Mouse (Mus musculus): ENCODE data around the gene Col18a1.
A peak's percentile ranks its signal among the peaks of the same experiment; 100 is the strongest.

Col18a1 gene

DNA sequence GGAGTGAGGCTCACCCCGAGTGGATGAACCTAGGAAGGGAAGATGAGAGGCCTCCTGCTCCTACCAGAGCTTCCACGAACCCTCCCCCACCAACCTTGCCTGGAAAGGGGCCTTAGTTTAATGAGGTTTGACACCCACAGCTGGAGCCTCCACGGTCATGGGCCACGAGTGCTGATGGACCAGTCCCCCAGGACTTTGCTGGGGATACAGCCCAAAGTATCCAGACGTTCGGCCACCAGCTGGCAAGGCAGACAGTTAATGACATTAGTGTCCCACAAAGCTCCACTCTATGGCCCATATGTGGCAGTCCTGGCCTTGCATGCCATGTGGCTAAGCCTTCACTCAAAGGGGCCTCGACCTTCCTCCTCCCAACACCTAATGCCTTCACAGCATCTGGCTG is 55.5 kb downstream of the Col18a1 start:
- DNase-seq (ENCODE audit: low spot score in 2 of 2) = no peak

DNA sequence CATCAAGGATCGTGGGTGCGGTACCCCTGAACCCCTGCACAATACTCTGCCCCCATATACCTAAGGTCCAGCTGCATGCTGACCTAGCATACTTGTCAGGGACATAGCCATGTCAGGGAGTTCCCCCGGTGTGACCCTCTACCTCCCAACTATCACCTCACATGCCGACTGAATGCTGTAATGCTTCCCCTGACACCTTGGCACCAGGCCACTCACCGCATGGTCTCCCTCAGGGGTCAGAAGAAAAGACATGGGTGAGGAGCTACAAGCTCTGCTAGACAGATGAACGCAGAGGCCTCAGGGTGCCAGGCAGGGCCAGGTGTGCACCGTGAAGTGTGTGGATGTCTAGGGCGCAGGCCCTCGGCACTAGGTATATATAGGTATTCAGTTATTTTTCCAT is 56.3 kb downstream of the Col18a1 start:
- DNase-seq (ENCODE audit: low spot score in 2 of 2) = no peak

DNA sequence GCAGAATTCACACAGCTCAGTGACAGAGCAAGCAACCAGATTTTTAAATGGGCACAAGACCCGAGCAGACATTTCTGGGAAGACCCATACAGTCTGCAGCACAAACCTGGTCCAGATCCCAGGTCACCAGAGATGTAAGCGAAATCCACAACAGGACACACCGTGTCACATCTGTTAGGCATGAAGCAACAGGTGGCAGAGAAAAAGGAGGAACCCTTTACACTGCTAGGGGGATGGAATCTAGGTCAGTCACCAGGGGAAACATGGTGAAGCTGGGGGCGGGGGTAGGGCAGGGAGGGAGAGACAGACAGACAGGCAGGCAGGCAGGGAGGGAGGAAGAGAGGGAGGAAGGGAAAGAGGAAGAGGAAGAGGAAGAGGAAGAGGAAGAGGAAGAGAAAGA is 58.2 kb downstream of the Col18a1 start:
- no peak for DNase-seq (ENCODE audit: low spot score in 2 of 2)

DNA sequence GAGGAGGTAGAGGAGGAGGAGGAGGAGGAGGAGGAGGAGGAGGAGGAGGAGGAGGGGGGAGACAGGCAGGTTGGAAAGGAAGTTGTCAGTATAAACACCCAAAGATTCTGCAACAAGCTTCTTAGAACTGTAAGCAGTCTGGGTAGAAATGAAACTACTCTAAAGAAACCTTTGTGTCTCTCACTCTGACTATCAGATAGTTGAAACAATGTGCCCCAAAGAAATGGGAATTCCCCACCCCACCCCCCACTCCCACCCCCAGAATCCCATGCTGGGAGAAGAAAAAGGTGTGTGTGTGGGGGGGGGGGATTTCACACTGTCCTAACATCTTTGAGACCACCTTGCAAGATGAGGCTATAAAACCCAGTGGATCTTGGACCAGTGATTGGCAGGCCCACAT is 62.0 kb downstream of the Col18a1 start:
- DNase-seq (ENCODE audit: low spot score in 2 of 2) = no peak

DNA sequence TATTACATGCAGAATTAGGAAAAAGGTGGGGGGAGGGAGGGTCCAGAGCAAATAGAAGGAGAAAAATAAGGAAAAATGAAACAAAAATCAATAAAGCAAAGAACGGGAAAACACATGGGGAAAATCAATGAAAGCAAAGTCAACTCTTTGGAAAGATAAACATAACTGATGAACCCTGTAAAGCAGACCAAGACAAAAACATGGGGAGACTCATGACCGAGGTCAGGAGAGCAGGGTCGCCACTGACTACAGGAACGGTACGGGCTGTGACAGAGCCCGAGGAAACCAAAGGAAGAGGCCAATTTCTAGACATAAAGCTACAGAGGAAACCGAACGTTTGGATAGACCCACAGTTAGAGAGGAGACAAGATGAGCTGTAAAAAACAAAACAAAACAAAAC is 62.7 kb downstream of the Col18a1 start:
- no peak for DNase-seq (ENCODE audit: low spot score in 2 of 2)

DNA sequence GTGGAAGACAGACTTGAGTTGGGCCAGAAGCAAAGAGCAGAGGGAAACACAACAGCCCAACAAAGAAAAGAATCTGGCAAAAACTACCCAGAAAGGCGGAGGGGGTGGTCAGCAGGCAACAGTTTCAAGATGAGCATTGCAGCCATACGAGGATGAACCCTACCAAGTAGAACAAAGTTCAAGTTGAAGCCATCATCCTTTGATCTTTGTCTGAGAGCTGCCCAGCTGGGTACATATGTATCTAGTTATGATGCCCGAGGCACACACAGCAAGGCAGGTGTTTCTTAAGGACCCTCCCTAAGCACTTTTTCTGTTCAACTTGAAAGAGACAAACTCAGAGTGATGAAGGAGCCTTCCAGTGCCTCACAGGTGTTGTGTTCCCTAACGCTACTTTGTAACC is 66.6 kb downstream of the Col18a1 start:
- no peak for DNase-seq (ENCODE audit: low spot score in 2 of 2)

DNA sequence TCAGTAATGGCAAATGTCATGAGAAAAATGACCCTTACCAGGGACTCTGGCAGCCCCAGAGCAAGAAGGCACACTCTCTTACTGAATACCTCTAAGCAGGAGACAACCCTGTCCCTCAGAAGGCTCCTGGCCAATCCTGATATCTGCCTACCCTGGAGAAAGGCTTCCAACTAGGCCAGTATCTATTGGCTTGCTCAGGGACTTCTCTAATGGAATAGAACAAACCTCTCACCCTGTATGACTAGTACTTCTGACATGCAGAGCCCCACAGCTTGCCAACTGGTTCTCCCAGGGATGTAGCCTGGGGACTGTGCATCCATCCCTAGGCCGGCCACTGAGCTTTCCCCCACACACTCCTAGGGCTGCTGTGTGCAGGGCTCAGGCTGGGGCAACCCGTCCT is 67.7 kb downstream of the Col18a1 start:
- DNase-seq (ENCODE audit: low spot score in 2 of 2) = no peak

DNA sequence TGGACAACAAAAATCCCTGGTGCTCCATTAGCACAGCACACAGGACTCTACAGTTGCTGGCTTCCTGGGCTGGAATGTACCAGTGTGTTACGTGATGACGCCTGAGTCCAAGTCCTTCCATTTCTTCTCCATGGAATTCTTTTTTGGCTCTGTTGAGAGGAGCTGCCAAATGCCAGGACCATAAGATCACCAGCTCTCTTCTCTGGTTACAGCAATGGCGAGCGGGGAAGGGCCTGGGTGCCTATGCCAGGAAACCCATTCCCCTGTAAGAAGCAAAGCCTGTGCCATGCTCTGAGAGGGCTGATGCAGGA is 68.5 kb downstream of the Col18a1 start:
- no peak for DNase-seq (ENCODE audit: low spot score in 2 of 2)

DNA sequence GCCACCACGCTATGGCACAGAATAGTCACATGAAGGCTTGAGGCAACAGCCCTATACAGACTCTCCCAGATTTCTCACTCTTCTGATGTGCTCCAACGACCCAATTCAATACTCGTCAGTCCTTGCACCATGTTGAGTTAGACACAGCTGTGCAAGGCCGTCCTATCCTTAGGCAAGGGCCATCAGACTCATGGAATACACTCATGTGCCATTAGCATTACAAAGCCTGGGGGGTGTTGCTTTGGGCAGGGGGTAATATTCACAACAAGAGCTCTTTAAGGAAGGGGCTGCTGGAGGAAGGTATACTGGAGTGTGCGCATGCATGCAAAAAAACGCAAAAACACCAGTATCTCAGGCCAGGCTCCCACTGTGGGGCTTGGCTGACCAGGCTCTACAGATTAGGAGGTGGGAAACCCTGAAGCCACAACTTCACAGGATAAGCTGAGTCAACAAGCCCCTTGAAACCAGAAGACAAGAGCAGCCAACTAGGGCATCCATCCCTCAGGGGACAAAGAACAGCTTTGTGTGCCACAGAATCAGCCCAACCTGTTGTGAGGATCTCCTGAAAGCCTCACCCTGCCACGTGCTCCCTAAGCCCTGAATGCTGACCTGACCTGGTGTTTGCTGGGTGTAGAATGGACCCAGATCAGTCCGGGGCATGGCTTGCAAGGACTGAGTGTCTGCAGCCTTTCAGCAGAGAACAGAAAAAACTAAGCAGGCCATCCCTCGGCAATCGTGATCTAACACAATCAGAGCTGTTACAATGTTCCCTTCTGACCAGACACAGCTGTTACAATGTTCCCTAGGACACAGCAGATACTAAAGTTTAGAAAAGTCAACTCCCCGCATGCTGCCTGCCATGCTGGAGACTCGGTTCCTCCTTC is 69.1 kb downstream of the Col18a1 start:
- no peak for DNase-seq (ENCODE audit: low spot score in 2 of 2)

DNA sequence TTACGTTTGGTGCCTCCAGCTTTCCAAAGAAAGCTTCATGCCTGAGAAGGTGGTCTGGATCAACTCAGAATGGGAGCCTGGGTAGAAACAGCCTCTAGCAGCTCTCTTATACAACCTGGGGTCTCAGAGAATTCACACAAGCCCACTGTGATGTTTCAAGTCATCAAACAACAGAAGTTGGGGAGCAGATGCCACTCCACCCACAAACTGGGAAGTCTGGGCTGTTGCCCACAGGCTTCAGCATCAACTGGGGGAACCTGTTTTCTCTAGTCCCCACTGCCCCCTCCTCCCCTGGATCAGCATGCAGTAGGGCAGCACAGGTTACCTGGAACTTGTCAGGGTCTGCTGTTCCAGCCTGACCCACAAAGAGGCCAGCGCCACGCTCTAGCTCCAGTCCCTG is 70.7 kb downstream of the Col18a1 start:
- no peak for DNase-seq (ENCODE audit: low spot score in 2 of 2)

DNA sequence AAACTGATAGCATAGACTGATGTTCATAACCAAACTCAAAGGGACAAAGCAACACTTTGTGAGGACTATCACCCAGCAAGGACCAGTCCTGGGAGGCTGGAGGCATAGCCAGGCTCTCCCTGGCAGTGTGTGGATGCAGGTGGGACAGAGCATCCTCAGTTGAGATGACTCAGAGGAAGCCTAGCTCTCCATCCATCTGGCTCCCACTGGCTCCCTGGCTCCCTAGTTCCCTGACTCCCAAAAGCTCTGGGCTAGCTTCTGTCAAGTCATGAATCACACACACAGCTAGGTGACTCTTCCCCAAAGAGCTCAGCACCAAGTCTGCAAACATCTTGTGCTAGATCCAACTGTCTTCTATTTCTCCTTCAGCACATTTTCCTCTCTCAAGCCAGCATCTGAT is 72.5 kb downstream of the Col18a1 start:
- DNase-seq (ENCODE audit: low spot score in 2 of 2) = no peak

DNA sequence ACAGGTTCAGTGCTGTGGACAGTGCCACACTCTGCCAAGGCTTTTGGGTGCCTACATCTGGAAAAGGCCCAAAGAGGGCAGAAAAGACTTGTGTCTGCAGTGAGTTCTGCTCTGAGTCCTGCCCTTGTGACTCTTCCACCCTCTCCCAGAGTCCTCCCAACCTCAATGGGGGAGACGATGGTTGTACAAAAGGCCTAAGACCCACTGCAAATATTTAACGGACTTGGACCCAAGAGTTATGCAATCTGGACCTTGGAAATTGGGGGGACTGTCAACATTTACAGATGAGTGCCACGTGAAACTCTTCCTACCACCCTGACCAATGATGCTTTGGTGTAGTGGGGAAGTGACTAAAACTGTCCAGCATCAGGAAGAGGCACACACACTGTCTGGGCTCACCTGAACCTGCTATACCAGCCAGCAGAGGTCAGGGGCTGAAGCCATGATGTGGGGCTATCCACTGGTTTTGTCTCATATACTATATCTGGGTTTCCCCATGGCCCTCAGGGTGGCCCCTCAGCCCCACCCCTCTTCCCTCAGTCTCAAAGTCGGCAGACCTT is 74.7 kb downstream of the Col18a1 start:
- no peak for DNase-seq (ENCODE audit: low spot score in 2 of 2)

DNA sequence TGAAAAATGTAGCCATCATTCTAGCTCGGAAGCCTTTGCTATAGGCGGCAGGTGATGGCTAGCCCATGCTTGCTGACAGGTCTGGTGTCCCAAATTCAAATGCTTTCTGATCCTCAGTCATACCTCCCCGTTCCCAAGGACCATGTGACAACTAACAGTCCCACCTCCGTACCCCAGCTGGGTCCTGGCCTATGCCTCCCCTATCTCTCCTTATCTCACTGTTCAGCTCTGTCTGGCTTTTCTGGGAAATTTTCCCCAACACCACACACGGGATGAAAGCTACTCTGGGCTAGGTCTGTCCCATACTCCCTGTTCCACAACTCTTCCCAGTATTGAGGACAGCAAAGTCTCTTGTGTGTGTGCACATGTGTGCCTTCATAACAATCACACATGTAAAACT is 76.3 kb downstream of the Col18a1 start:
- no peak for DNase-seq (ENCODE audit: low spot score in 2 of 2)

DNA sequence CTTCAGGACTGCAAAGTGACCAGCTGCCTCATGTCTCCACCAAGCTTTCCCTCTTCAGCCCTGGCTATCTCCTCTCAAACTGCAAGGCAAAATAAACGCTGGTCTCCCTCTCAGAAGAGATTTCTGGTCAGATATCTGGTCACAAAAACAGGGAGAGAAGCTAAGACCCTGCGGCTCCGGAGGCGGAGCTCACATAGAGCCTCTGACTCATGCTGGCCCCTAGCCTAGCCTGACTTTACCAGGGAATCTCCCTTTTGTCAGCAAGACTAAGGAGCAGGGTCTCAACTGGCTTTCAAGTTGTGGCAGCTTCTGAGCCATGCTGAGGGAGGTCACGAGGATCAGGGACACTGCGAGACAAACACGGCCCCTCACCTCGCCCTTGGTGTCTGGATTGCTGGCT is 77.0 kb downstream of the Col18a1 start:
- DNase-seq (ENCODE audit: low spot score in 2 of 2) = no peak

DNA sequence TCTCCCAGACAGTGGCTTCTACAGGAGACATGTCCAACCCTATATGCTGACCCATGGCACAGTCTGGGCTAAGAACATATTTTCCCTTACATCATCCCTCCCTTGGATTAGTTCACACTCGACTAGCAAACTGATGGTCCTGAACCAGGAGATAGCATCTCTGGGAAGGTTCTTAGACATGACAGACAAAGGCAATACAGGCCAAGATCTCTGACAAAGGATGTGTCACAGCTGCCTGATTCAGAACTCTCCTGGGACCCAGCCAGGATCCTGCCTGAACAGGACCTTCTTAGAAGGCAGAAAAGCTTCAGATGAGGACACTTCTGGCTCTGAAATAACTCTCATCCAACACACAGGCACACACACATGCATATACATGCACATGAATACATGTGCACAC is 81.8 kb downstream of the Col18a1 start:
- DNase-seq (ENCODE audit: low spot score in 2 of 2) = no peak

DNA sequence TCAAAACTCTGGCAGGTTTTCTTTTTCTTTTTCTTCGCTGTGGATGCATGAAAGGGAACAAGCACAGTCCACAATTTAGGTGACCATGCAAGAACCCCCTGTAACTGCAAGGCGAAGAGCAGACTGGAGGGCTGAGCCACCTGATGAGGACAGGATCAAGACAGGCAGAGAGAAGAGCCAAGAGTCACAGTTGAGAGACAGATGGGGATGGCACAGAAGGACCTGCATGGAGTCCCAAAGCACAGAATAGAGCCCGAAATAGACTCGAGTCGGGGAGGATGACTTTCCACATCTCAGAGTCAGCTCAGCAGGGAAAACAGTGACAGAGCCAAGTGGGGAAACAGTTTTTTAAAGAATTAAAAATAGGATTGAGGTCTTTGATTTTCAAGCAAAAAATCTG is 83.4 kb downstream of the Col18a1 start:
- DNase-seq (ENCODE audit: low spot score in 2 of 2) = no peak

DNA sequence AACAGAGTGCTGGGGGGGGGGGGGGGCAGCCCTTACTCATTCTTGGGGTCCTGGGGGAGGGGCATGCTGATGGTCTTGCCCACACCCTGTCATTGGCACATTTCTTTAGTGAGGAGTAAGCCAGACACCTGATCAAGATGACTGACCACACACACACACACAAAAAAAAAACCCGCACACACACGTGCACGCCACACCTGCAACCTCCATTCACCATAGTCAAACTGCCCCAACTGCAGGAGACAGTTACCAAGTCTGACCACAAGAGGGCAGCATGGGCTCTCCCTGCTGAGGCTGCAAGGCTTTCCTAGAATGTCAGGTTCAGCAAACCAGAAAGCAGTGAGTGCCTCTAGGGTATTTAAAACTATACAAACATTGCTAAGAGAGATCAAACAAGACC is 83.9 kb downstream of the Col18a1 start:
- DNase-seq (ENCODE audit: low spot score in 2 of 2) = peak; percentile 55 to 73

DNA sequence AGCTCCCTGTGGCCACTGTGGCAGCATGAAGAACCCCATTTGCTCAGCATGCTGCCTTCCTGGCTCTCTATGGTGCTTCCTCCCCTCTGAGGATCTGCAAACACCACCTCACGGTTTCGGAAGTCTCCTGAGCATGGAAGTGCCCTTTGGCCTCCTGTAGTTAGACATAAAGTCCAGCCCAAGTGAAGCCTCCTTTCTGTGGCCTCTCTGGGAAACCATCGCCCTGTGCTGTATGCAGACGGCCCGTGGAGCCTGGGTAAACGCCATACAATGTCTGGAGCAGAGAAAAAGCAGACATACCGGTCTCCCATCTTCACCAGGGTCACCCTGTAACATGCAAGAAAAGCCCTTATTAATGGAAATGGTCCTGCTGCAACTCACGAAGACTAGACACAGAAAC is 87.4 kb downstream of the Col18a1 start:
- no peak for DNase-seq (ENCODE audit: low spot score in 2 of 2)

DNA sequence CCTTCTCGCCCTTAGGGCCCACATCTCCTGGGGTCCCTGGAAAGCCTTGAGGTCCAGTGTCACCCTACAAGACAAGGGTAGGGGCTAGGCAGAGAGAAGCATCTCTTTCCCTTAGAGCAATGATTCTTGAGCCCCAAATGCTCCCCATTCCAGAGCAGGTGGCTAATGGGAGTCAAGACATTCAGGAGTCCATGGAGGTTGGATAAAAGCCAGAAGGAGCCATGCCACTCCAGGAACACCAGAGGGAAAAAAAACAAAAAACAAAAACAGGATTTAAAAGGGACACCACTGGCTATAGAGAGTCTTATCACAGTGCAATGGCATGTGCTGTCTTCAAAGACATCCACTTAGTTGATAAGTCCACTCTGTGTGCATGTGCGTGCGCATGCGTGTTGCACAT is 87.9 kb downstream of the Col18a1 start:
- no peak for DNase-seq (ENCODE audit: low spot score in 2 of 2)

DNA sequence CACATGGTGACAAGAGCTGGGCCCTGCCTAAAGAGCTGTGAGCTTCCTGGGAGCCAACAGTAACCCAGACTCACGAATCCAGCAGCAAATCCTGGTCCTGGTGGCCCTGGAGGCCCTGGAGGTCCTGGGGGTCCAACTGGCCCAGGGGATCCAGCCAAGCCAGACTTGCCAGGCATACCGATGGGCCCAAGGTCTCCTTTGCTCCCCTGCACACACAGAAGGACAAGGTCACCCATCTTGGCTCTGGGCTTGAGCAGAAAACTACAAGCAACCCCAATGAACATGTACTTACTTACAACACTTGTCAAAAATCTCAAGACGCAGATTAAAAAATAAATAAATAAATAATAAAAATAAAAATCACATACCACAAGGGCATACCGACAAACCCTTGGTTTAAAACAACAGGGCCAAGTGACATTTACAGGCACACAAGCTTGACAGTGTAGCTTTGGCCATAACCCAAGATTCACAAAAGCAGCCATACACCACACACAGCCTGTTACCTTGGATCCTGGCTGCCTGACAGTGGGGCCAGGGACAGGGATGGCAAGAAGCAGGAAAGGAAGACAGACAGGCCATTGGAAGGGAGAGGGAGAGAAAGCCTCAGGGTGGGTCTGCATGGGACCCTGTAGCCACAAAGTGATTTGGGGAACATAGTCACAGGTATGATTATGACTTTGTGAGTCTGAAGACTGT is 91.9 kb downstream of the Col18a1 start:
- no peak for DNase-seq (ENCODE audit: low spot score in 2 of 2)

DNA sequence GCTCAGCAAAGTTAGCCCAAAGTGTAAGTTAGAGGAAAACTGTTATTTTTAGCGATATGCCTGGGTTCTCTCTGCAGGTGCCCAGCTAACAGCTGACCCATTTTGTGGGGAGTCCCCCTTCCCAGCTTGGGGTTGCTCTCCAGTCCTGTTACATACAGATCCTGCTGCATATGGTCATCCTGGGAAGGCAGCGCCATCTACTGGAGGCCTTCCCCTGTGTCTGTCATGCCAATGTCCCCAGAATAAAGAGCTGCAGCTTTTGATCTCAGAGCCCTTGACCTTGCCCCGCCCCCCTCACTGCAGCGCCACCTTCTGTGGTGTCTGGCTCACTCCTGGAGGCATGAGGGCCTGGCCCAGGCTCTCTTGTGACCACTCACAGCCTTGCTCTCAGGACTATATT is 96.3 kb downstream of the Col18a1 start:
- peak; percentile 51 to 78 for DNase-seq (ENCODE audit: low spot score in 2 of 2)

DNA sequence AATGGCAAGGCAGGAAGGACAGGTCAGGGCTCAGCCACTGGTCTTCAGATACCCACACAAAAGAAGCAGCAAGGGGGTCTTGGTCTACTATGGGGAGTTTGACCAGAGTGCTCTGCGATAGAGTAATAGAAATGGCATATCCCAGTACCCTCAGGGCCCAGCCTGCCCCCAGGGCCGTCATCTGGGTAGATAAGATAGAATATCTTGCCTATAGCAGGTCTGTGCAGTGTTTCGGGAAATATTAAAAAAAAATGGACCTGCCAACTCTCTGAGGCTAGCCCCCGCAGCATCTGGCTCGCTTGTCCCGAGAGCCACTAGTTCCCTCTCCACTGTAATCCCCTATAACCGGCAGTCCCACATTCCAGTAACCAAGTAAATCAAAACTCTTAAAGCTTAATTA is 97.9 kb downstream of the Col18a1 start:
- no peak for DNase-seq (ENCODE audit: low spot score in 2 of 2)

DNA sequence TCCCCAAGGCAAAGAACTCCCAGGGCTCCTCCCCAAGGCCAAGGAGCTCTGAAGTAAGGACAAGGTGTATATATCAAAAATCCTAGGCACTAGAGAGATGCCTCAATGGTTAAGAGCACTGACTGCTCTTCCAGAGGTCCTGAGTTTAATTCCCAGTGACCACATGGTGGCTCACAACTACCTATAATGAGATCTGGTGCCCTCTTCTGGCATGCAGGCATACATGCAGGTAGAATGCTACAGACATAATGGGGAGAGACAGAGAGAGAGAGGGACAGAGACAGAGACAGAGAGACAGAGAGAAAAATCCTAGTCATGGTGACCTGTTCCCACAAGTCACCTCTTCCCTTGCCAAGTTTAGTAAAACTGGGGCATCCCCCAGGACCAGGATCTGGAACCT is 101.7 kb downstream of the Col18a1 start:
- no peak for DNase-seq (ENCODE audit: low spot score in 2 of 2)

Measured in spleen, postnatal 10 days (tissue).